Mouse (Mus musculus): Measurements from ENCODE around the gene Timm23.
"Not testable (repeated sequence)": the region's sequence is repeated elsewhere in the genome, so short reads cannot be mapped to it uniquely, and the experiment has no call there.

The Timm23 gene

GRCm38 (mm10) chr14:32201791-32202451, at the start of gene Timm23, which contains the start of gene Parg:
Timm23 (minus strand) TSS chr14:32201898.
Parg (plus strand) TSS chr14:32201949.
- DNase-seq (ENCODE audit: low read depth, low spot score): peak; percentile 95

GRCm38 (mm10) chr14:32249616-32250015, 47.9 kb upstream of the Timm23 start:
- no peak for DNase-seq (ENCODE audit: low read depth, low spot score)

GRCm38 (mm10) chr14:32246019-32246418, 44.3 kb upstream of the Timm23 start:
- DNase-seq (ENCODE audit: low read depth, low spot score): no peak

GRCm38 (mm10) chr14:32242401-32242800, 40.7 kb upstream of the Timm23 start:
- no peak for DNase-seq (ENCODE audit: low read depth, low spot score)

- DNase-seq (ENCODE audit: low read depth, low spot score): peak; percentile 50
Measured at GRCm38 (mm10) chr14:32228996-32229395, 27.3 kb upstream of the Timm23 start.

- DNase-seq (ENCODE audit: low read depth, low spot score): no peak
Measured at GRCm38 (mm10) chr14:32226601-32227000, 24.9 kb upstream of the Timm23 start.

GRCm38 (mm10) chr14:32201354-32201753, 344 bp downstream of the Timm23 start:
- DNase-seq (ENCODE audit: low read depth, low spot score): peak; percentile 41

- not testable (repeated sequence) for DNase-seq (ENCODE audit: low read depth, low spot score)
Measured at GRCm38 (mm10) chr14:32193557-32193956, 8.1 kb downstream of the Timm23 start.

GRCm38 (mm10) chr14:32192437-32192836, 9.3 kb downstream of the Timm23 start:
- DNase-seq (ENCODE audit: low read depth, low spot score): peak; percentile 75

- no peak for DNase-seq (ENCODE audit: low read depth, low spot score)
Measured at GRCm38 (mm10) chr14:32191926-32192325, 9.8 kb downstream of the Timm23 start.

- DNase-seq (ENCODE audit: low read depth, low spot score): no peak
Measured at GRCm38 (mm10) chr14:32190627-32191391, 10.9 kb downstream of the Timm23 start.

GRCm38 (mm10) chr14:32183846-32184245, 17.9 kb downstream of the Timm23 start:
- DNase-seq (ENCODE audit: low read depth, low spot score): no peak

GRCm38 (mm10) chr14:32180861-32181260, 20.8 kb downstream of the Timm23 start:
- no peak for DNase-seq (ENCODE audit: low read depth, low spot score)

- DNase-seq (ENCODE audit: low read depth, low spot score): no peak
Measured at GRCm38 (mm10) chr14:32179393-32180195, 22.1 kb downstream of the Timm23 start.

- DNase-seq (ENCODE audit: low read depth, low spot score): not testable (repeated sequence)
Measured at GRCm38 (mm10) chr14:32176590-32176989, 25.1 kb downstream of the Timm23 start.

- DNase-seq (ENCODE audit: low read depth, low spot score): no peak
Measured at GRCm38 (mm10) chr14:32175310-32175709, 26.4 kb downstream of the Timm23 start.

GRCm38 (mm10) chr14:32170137-32170536, 31.6 kb downstream of the Timm23 start:
- no peak for DNase-seq (ENCODE audit: low read depth, low spot score)

- no peak for DNase-seq (ENCODE audit: low read depth, low spot score)
Measured at GRCm38 (mm10) chr14:32168653-32169231, 33.0 kb downstream of the Timm23 start.

- no peak for DNase-seq (ENCODE audit: low read depth, low spot score)
Measured at GRCm38 (mm10) chr14:32167326-32167725, 34.4 kb downstream of the Timm23 start.

GRCm38 (mm10) chr14:32166840-32167239, 34.9 kb downstream of the Timm23 start:
- DNase-seq (ENCODE audit: low read depth, low spot score): no peak

GRCm38 (mm10) chr14:32166062-32166441, 35.6 kb downstream of the Timm23 start:
- no peak for DNase-seq (ENCODE audit: low read depth, low spot score)

Data from ZHBTc4 (cell line).